Mouse (Mus musculus): ENCODE data around the gene Pde4d. TPM values are rescaled to one million over a fixed set of nuclear protein-coding genes. Genes with fewer than 3 reads are reported as not detected.

The Pde4d gene
- polyA plus RNA-seq, 1 experiment from 2014 or later, result 32.1 TPM

DNA sequence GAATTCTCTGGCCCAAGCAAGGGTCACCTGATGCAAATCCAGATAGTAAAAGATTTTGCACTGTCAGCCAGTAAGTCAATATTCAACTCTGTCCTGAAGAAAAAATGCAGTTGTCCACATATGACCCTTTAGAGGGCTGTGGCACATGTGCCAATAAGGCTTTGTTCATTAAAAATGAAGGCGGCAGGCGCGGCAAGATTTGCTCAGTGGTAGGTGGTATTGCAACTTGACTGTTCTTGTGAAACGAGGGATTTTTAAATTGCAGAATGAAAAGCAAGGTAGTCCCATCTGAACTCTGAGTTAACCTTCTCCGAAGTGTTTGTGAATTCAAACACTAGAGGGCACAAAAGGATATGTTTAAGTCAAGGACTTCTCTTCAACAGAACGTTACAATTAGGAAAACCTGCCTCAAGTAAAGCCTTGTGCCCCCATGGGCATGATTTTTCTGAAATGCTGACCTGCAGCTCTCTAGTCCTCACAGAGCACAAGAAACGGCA, 1166.1 kb downstream of the Pde4d start:
- no peaks in the 10 kb centered on the region for H3K36me3 ChIP-seq (ENCODE audit: control insufficient read depth, insufficient read depth, low read length)
- H3K27ac ChIP-seq (ENCODE audit: low read depth, low read length), result no peak overlapping the region
- no peaks in the 10 kb centered on the region for H3K27me3 ChIP-seq (ENCODE audit: control insufficient read depth, insufficient read depth, low read length)
- no peak overlapping the region for H3K9ac ChIP-seq (replicated peaks; ENCODE audit: low read depth, low read length)
- WGBS, result 18% methylated on average over 7 of the region's 7 CpGs
- H3K4me2 ChIP-seq (ENCODE audit: low read depth, low read length), result no peak overlapping the region
- no peaks in the 10 kb centered on the region for H3K9me3 ChIP-seq (ENCODE audit: control insufficient read depth, low read length)
- H3K4me1 ChIP-seq (ENCODE audit: control insufficient read depth, insufficient read depth, low read length), result no peaks in the 10 kb centered on the region
- peak; percentile 28; the same call in 1 of the 2 replicates for ATAC-seq (ENCODE audit: low read depth)
- H3K4me3 ChIP-seq (ENCODE audit: low read depth, low read length), result no peak overlapping the region

DNA sequence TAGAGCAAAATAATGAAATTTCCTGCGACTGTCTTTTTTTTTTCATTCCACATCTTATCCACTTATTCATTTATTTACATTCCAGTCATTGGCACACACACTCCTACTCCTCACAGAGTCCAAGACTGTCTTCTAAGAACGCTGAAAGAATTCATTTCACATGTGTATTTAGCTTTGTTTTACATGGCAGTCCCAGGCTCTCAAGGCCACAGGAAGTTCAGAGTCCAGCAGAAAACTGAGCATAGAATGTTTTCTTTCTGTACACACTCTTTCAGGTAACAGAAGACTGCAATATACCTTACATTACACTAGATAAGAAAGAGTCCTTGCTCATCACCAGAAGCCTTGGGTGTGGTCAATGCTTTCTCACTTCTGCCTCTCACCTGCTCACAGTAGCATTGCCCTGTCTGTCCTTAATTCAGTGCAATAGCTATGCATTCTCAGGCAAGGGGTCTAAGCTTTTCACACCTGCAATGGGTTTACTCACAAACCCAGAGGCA, 1169.5 kb downstream of the Pde4d start:
- H3K4me1 ChIP-seq (ENCODE audit: control insufficient read depth, insufficient read depth, low read length), result no peaks in the 10 kb centered on the region
- ATAC-seq (ENCODE audit: low read depth), result no peak
- no peak overlapping the region for H3K27ac ChIP-seq (ENCODE audit: low read depth, low read length)
- H3K9ac ChIP-seq (replicated peaks; ENCODE audit: low read depth, low read length), result no peak overlapping the region
- no peaks in the 10 kb centered on the region for H3K9me3 ChIP-seq (ENCODE audit: control insufficient read depth, low read length)
- H3K27me3 ChIP-seq (ENCODE audit: control insufficient read depth, insufficient read depth, low read length), result no peaks in the 10 kb centered on the region
- 86% methylated on average over 2 of the region's 2 CpGs for WGBS
- H3K36me3 ChIP-seq (ENCODE audit: control insufficient read depth, insufficient read depth, low read length), result no peaks in the 10 kb centered on the region
- H3K4me3 ChIP-seq (ENCODE audit: low read depth, low read length), result no peak overlapping the region
- H3K4me2 ChIP-seq (ENCODE audit: low read depth, low read length), result no peak overlapping the region

DNA sequence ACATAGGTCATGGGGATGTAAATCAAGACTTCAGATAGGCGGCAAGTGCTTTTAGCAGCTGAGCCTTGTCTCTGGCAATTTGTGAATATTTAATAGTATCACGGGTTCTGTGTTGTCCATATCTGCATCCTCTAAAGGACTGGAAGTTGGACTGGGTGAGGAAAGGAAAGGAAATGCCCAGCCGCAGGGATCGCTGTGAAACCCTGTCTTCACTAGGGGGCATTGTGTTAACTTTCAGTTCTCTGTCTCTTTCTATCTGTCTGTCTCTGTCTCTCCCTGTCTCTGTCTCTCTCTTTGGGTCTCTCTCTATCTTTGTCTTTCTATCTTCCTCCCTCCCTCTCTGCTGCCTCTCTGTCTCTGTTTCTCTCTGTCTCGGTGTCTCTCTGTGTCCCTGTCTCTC, 1172.5 kb downstream of the Pde4d start:
- Histone ChIP-seq H3K27ac (ENCODE audit: low read depth, low read length) (no peak overlapping the region), H3K36me3 (ENCODE audit: control insufficient read depth, insufficient read depth, low read length) (no peaks in the 10 kb centered on the region), H3K9ac (replicated peaks; ENCODE audit: low read depth, low read length) (no peak overlapping the region), H3K9me3 (ENCODE audit: control insufficient read depth, low read length) (no peaks in the 10 kb centered on the region), H3K4me1 (ENCODE audit: control insufficient read depth, insufficient read depth, low read length) (no peaks in the 10 kb centered on the region), H3K4me2 (ENCODE audit: low read depth, low read length) (no peak overlapping the region), H3K27me3 (ENCODE audit: control insufficient read depth, insufficient read depth, low read length) (no peaks in the 10 kb centered on the region), H3K4me3 (ENCODE audit: low read depth, low read length) (no peak overlapping the region)
- WGBS, result 66% methylated on average over 5 of the region's 5 CpGs
- no peak for ATAC-seq (ENCODE audit: low read depth)

DNA sequence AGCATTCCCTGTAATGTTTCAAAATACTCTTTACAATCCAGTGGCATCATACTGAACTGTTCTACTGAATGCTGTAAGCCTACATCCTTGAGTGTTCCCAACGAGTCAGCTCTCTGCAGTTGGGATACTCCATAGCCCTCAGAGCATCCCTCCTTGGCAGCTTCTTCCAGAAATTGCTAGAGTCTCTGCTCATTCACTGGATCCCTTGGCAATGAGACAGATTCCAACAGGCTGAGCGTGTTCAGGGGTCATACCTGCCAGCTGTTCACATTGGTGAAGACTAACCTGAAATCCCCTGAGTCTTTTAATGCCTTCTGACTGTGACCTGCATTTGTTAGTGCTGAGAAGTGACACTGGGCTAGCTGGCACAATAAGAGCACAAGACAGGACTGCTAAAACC, 1173.5 kb downstream of the Pde4d start:
- H3K9me3 ChIP-seq (ENCODE audit: control insufficient read depth, low read length), result no peaks in the 10 kb centered on the region
- no peaks in the 10 kb centered on the region for H3K36me3 ChIP-seq (ENCODE audit: control insufficient read depth, insufficient read depth, low read length)
- no peaks in the 10 kb centered on the region for H3K4me1 ChIP-seq (ENCODE audit: control insufficient read depth, insufficient read depth, low read length)
- ATAC-seq (ENCODE audit: low read depth), result no peak
- no peak overlapping the region for H3K4me3 ChIP-seq (ENCODE audit: low read depth, low read length)
- H3K27ac ChIP-seq (ENCODE audit: low read depth, low read length), result no peak overlapping the region
- no peak overlapping the region for H3K9ac ChIP-seq (replicated peaks; ENCODE audit: low read depth, low read length)
- no peaks in the 10 kb centered on the region for H3K27me3 ChIP-seq (ENCODE audit: control insufficient read depth, insufficient read depth, low read length)
- H3K4me2 ChIP-seq (ENCODE audit: low read depth, low read length), result no peak overlapping the region
- 79% methylated on average over 2 of the region's 2 CpGs for WGBS

DNA sequence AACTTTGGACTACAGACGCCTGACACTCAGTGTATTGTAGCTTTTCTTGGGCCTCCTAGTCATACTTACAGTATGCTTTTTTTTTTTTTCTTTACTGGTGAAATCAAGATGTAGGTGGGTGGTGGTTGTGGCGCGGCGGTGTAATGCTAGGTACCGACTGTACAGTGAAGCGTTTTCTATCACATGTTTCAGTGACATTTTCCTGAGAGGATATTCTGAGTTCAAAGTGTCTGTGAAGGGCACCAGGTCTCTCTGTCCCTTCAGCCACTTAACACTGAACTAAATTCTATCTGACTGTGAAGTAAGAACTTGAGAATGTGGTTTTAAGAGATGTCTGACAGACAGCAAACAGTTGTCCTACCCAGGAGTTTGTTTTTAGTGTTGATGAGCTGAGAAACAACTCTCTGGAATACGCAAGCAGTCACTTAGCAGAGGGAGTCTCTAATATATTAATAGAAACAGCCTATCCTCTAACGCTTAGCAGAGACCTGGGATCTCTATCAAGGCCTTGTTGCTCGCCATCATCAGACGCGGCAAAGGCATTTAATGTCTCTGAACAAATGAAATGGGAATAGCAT, 1175.1 kb downstream of the Pde4d start:
- Histone ChIP-seq H3K4me3 (ENCODE audit: low read depth, low read length) (no peak overlapping the region), H3K4me1 (ENCODE audit: control insufficient read depth, insufficient read depth, low read length) (no peaks in the 10 kb centered on the region), H3K4me2 (ENCODE audit: low read depth, low read length) (no peak overlapping the region), H3K36me3 (ENCODE audit: control insufficient read depth, insufficient read depth, low read length) (no peaks in the 10 kb centered on the region), H3K9ac (replicated peaks; ENCODE audit: low read depth, low read length) (no peak overlapping the region), H3K9me3 (ENCODE audit: control insufficient read depth, low read length) (no peaks in the 10 kb centered on the region), H3K27me3 (ENCODE audit: control insufficient read depth, insufficient read depth, low read length) (no peaks in the 10 kb centered on the region), H3K27ac (ENCODE audit: low read depth, low read length) (no peak overlapping the region)
- ATAC-seq (ENCODE audit: low read depth), result no peak
- 87% methylated on average over 11 of the region's 11 CpGs for WGBS

DNA sequence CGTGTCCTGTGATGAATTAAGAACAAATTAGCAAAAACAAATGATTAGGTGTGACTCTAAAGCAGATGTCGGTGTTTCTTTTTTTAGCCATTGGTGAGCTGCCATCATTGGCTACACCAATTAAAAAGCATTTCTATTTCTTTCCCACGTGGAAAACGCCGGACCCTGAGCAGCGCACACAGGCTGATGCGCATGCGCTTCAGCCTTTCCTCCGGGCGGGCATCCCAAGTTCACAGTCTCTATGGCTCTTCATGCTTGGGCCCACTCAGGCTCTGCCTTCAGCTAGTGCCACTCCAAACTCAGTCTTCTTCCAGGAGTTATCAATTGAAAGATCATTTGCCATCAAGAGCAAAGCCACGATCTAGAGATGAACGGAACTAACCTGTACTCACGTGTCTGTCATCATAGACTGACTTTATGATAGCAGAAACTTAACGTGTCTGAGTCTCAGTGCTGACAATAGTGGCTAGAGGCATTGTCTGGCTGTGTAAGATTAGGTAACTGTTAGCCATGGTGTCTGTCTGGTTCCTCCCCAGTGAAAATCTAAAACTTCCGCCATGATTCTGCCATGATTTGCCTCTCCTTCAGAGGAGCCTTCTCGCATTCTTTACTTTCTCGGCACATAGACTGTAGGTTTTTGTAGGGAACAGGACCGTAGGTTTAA, 1175.8 kb downstream of the Pde4d start:
- no peaks in the 10 kb centered on the region for H3K9me3 ChIP-seq (ENCODE audit: control insufficient read depth, low read length)
- no peak for ATAC-seq (ENCODE audit: low read depth)
- 90% methylated on average over 18 of the region's 18 CpGs for WGBS

DNA sequence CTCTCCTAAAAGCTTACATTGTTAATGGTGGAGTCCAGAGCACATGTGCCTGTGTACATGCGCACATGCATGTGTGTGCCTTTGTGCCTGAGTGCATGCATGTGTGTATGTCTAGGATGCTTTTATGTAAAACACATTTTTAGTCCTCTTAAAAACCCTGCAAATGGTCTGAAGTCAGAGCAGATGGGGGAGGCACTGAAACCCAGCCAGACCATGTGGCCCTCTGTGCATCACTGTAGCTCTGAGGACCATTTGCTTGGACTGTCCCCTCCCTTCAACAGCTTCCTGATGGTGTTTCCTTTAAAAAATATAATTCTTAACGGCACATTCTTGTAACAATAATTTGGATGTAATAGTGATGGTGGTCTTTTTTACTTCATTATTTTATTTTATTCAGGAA, 1177.5 kb downstream of the Pde4d start:
- no peak overlapping the region for H3K9ac ChIP-seq (replicated peaks; ENCODE audit: low read depth, low read length)
- no peaks in the 10 kb centered on the region for H3K36me3 ChIP-seq (ENCODE audit: control insufficient read depth, insufficient read depth, low read length)
- H3K4me3 ChIP-seq (ENCODE audit: low read depth, low read length), result no peak overlapping the region
- H3K4me2 ChIP-seq (ENCODE audit: low read depth, low read length), result no peak overlapping the region
- H3K27ac ChIP-seq (ENCODE audit: low read depth, low read length), result no peak overlapping the region
- no peaks in the 10 kb centered on the region for H3K27me3 ChIP-seq (ENCODE audit: control insufficient read depth, insufficient read depth, low read length)
- 90% methylated on average over 2 of the region's 2 CpGs for WGBS
- no peaks in the 10 kb centered on the region for H3K9me3 ChIP-seq (ENCODE audit: control insufficient read depth, low read length)
- no peaks in the 10 kb centered on the region; the same call in 1 of the 2 replicates for H3K4me1 ChIP-seq (ENCODE audit: control insufficient read depth, insufficient read depth, low read length)
- ATAC-seq (ENCODE audit: low read depth), result no peak

More for the DNA sequence above, 1175.8 kb downstream of the Pde4d start:
- Histone ChIP-seq H3K9ac (replicated peaks; ENCODE audit: low read depth, low read length) (no peak overlapping the region), H3K27me3 (ENCODE audit: control insufficient read depth, insufficient read depth, low read length) (no peaks in the 10 kb centered on the region), H3K4me3 (ENCODE audit: low read depth, low read length) (no peak overlapping the region), H3K27ac (ENCODE audit: low read depth, low read length) (no peak overlapping the region), H3K4me2 (ENCODE audit: low read depth, low read length) (no peak overlapping the region), H3K36me3 (ENCODE audit: control insufficient read depth, insufficient read depth, low read length) (no peaks in the 10 kb centered on the region), H3K4me1 (ENCODE audit: control insufficient read depth, insufficient read depth, low read length) (no peaks in the 10 kb centered on the region)

DNA sequence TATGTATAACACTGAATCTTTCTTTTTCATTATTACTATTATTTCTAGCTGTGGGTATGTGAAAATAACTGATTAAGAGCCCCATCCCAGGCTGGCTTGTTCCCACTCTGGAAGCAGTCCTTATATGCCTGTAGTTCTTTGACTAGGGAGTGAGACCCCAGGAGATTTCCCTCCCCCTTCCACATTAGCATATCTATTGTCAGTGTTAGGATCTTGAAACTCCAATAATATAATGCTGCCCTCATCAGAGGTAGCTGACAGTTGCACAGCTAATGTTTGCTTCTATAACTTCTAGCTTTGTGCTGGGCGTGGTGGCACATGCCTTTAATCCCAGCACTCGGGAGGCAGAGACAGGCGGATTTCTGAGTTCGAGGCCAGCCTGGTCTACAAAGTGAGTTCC, 1178.9 kb downstream of the Pde4d start:
- Histone ChIP-seq H3K36me3 (ENCODE audit: control insufficient read depth, insufficient read depth, low read length) (no peaks in the 10 kb centered on the region), H3K27ac (ENCODE audit: low read depth, low read length) (no peak overlapping the region), H3K27me3 (ENCODE audit: control insufficient read depth, insufficient read depth, low read length) (no peaks in the 10 kb centered on the region), H3K9ac (replicated peaks; ENCODE audit: low read depth, low read length) (no peak overlapping the region), H3K4me2 (ENCODE audit: low read depth, low read length) (no peak overlapping the region), H3K4me3 (ENCODE audit: low read depth, low read length) (no peak overlapping the region), H3K9me3 (ENCODE audit: control insufficient read depth, low read length) (no peaks in the 10 kb centered on the region), H3K4me1 (ENCODE audit: control insufficient read depth, insufficient read depth, low read length) (peaks cover 6% of the 10 kb centered on the region; the same call in 1 of the 2 replicates)
- 88% methylated on average over 4 of the region's 4 CpGs for WGBS
- ATAC-seq (ENCODE audit: low read depth), result no peak

DNA sequence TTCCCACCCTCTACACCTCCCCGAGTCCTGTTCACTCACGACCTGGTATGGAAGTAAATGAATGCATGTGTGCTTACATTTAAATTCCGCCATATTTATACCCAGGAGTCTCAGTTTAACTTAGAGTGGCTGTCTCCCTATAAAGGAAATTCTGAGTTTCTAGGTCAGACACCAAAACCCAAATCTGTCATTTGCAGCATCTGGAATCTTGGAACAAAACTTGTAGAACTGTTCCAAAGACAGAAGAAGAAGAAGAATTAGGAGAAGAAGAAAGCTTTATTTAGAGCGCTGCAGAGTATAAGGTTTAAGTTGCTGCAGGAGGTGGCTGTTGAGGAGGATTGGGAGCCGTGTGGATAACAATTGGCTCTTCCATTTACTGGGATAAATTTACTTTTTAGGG, 1179.5 kb downstream of the Pde4d start:
- Histone ChIP-seq H3K27me3 (ENCODE audit: control insufficient read depth, insufficient read depth, low read length) (no peaks in the 10 kb centered on the region), H3K9ac (replicated peaks; ENCODE audit: low read depth, low read length) (no peak overlapping the region), H3K9me3 (ENCODE audit: control insufficient read depth, low read length) (no peaks in the 10 kb centered on the region), H3K4me3 (ENCODE audit: low read depth, low read length) (no peak overlapping the region), H3K27ac (ENCODE audit: low read depth, low read length) (no peak overlapping the region), H3K4me2 (ENCODE audit: low read depth, low read length) (no peak overlapping the region), H3K4me1 (ENCODE audit: control insufficient read depth, insufficient read depth, low read length) (peaks cover 6% of the 10 kb centered on the region; the same call in 1 of the 2 replicates), H3K36me3 (ENCODE audit: control insufficient read depth, insufficient read depth, low read length) (no peaks in the 10 kb centered on the region)
- 89% methylated on average over 5 of the region's 5 CpGs for WGBS
- ATAC-seq (ENCODE audit: low read depth), result no peak

Data from neural tube, embryonic 14.5 days (tissue).